Mouse (Mus musculus) cerebellum, postnatal 36 days (tissue): ENCODE results near the gene Cdh4.

Experiments
- DNase-seq, 2 experiments: peaks; one replicate each; pipeline ENCODE4 v3.0.0; 2021 to 2022; ENCODE audit warnings: mixed read lengths in 2 of 2

Cdh4 gene

DNA sequence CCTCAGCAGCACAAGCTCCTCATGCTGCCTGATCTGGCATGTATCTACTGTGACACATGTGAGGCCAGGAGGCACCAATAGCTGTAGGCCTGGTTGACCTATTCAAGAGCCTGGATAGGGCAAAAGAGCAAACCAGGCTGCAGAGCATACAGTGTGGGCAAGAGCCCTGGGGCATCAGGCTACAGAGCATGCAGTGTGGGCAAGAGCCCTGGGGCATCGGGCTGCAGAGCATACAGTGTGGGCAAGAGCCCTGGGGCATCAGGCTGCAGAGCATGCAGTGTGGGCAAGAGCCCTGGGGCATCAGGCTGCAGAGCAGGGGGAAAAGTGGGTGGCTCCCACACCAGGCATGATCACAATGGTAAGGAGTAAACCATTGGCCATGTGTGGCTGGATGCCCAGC is 300.2 kb downstream of the Cdh4 start:
- DNase-seq = no peak

DNA sequence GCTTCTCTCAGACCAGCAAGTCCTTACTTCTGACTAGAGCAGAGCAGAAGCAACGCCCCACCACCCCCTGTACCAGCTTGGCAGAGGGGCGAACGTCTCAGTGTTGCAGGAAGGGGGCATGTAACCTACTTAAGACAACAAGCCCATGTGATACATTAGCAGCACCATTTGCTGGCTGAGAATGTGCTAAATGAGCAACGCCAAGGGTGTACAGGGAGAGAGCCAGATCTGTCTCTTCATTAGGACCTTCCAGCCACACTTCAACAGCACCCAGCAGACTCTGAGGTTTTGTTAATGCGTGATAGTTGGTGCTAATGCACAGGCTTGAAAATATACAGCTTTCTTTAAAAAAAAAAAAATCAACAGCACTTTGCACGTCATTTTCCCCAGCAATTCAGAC is 300.6 kb downstream of the Cdh4 start:
- DNase-seq = no peak

GRCm38 (mm10) chr2:179746491-179746890 is 304.3 kb downstream of the Cdh4 start:
- DNase-seq = no peak

DNA sequence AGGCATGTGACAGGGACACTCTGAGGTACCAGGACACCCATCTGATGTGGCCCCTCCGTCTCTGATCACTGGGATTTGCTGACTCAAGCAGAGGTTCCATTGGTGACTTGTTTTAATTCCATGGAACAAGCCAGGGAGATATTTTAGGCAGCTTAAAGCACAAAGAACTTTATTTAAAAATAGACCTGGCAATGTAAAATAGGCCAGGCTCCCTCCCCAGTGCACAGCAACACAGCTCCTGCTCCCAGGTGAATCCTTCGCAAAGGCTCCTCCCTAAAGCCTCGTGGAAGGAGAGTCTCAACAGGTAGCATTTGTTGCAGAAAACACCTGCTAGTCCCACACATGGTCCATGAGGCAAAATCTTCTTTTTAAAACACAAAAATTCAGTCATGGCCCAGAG is 307.2 kb downstream of the Cdh4 start:
- DNase-seq = no peak

DNA sequence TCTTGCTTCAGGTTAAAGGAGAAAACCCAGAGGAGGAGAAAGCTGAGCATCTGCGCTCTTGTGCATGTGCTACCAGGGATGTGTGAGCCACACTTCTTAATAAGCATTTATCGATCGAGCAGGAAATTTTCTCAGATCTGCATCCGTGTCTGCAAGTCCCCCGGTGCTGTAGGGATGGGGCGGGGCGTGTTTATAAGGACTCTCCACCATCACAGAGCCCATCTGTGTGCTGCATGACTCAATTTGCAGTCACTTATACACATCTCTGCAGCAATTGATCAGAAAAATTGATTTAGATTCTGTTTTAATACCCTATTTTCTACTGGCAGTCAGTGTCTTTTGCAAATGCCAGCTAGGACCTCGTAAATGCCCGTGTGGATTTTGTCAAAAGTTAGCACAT is 311.6 kb downstream of the Cdh4 start:
- no peak for DNase-seq

DNA sequence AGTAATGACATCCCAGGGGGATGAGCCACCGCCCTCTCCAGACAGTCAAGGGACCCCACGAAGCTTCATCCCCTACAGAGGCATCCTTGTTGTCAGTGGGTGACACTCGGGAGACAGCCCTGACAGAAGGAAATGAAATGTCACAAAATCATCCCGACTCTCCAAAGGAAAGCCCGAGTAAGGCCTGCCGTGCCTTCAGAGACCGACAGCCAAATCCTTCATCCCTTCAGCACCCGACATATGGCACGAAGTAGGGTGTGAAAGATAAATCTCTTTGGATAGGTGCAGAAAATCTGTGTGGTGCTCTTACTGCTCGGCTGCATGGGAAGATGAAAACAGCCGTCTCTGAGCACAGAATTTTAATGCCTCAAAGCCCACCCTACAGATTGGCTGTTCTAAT is 312.5 kb downstream of the Cdh4 start:
- DNase-seq = peak in 1 of 2 experiments; percentile 56

- peak; percentile 29 to 38 for DNase-seq
These were observed 319.6 kb downstream of the Cdh4 start for GRCm38 (mm10) chr2:179761718-179762441.

DNA sequence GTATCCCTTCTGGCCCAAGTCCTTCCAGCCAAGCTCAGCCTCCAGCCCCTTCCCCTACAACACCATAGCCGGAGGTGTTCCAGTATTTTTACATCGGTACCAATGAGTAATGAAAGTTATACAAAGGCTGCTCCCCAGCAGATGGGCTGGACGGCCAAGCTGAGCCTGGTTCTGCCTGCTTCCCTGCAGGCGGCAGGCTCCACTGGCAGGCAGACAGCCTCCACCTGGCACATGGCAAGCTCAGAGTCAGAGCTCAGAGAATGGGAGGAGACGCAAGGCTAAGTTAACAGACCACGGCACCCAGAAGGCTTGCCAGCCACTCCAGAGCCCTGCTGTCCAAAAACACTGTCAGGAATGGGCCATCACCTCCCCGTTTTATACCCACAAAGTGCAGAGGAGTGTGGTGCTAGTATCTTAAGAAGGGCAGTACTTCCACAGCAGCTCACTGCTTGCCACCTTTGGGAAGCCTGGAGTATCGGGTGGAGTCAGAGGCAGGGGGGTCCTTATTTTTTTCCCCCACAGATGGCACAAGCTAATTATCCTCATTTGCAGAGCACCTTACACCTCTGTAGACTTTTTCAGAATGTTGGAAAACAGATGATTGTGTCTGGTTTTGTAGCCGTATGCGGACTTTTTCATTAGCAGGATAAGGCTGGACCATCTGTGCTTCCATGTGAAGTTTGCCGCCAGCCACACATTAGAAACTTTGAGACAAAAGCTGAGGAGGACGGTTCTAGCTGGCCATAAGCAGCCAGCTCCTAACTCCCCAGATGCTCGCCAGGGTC is 320.5 kb downstream of the Cdh4 start:
- DNase-seq = peak; percentile 87 to 91

DNA sequence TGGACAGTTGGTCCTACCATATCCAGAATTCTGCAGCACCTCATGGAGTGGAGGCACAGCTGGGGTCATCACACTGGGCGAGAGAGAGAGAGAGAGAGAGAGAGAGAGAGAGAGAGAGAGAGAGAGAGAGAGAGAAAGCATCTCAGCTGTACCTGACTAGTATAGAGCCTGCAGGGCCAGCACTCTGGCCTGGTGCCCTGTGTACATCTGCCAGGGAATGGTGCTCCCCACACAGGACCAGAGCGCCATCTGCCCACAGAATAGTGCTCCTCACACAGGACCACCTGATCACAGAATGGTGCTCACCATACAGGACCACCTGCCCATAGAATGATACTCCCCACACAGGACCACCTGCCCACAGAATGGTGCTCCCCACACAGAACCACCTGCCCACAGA is 322.2 kb downstream of the Cdh4 start:
- no peak for DNase-seq

- no peak for DNase-seq
These were observed 324.7 kb downstream of the Cdh4 start for GRCm38 (mm10) chr2:179766664-179767526.

- no peak for DNase-seq
These were observed 325.3 kb downstream of the Cdh4 start for GRCm38 (mm10) chr2:179767527-179767849.

GRCm38 (mm10) chr2:179769137-179769536 is 326.9 kb downstream of the Cdh4 start:
- peak in 1 of 2 experiments; percentile 49 for DNase-seq

- no peak for DNase-seq
These were observed 327.7 kb downstream of the Cdh4 start for GRCm38 (mm10) chr2:179769943-179770342.

DNA sequence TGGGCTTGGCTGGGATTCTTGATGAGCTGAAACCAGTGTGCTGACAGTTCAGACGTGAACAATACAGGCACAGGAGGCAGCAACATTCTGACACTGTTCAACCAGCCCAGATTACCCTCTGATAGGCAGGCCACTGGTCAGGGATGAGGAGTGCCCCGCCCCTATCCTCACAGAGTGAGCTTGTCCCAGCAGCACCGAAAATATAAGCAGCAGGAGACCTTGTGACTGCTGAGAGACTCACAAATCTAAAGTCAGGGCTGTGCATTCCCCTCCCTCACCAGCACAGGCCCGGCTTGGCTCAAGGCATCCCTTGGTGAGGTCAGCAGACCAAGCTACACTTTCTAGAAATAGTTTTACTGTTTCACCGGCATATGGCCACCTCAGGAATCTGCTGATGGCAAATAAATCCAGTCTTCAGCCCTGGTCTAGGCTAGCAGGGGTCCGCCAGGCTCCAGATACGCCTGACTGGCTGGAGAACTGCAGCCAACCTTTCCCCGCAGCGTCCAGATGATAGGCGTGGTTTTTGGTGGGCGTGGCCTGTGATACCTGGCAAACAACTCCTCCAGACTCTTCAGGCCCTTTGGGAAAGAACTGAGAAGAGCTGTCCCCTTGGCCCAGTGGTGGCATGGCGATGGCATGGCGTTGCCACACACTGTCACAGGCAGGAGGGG is 332.3 kb downstream of the Cdh4 start:
- DNase-seq = peak; percentile 53

GRCm38 (mm10) chr2:179775999-179776705 is 333.9 kb downstream of the Cdh4 start:
- peak; percentile 57 to 58 for DNase-seq

DNA sequence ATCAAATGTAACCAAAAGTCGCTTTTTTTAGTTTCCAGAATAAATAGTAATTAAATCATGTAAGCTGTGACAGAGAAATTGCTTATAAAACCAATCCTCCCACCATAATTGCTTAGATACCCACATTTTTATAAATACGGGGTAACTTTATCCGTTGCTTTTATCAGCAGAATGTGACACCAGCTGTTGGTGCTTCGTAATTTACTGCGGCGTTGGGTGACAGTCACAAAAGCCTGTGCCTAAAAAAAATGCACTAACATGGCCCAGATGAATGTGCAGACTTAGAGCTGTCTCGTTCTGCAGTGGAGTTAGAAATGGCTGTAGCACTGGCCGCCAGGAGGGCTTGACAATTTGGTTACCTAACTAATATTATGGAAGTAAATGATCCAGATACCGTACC is 337.0 kb downstream of the Cdh4 start:
- no peak for DNase-seq

DNA sequence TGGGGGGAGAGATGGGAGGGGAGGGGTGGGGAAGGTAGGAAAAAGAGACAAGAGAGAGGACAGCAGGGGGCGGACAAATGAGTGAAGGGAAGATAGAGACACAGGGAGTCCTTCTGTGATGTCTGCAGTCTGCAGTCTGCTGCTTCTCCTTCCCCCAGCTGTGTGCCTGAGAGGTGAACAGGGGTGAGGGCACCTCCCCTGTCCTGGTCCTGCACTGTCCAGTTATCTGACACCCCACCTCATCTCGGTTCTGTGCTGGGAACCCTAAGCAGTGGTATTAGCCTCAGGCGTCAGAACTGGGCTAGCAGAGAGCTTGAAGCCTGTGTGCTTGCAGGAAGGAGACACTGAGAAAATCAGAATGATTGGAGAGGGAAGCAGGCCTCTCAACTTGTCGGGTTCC is 338.7 kb downstream of the Cdh4 start:
- no peak for DNase-seq

- no peak for DNase-seq
These were observed 345.0 kb downstream of the Cdh4 start for GRCm38 (mm10) chr2:179787256-179787655.

- DNase-seq = no peak
These were observed 345.6 kb downstream of the Cdh4 start for GRCm38 (mm10) chr2:179787797-179788196.

- no peak for DNase-seq
These were observed 348.5 kb downstream of the Cdh4 start for GRCm38 (mm10) chr2:179790684-179791083.

GRCm38 (mm10) chr2:179792426-179793133 is 350.3 kb downstream of the Cdh4 start:
- DNase-seq = no peak

DNA sequence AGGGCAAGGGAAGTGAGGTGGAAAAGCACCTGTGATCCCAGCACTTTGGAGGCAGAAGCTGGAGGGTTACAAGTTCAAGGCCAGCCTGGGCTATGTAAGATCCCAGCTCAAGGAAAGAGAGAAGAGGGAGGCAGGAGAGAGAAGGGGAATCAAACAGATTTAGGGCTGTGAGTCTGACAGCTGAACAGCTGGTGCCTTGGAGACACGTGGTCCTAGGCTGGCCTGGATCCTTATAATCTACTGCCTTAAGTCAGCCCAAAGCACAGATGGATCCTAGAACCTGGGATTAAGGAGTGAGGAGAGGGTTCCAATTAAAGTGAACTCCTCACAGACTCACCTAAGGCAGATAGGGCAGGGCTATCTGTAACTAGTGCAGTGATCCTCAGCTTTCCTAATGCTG is 352.1 kb downstream of the Cdh4 start:
- no peak for DNase-seq
